In the genomic region with DNA sequence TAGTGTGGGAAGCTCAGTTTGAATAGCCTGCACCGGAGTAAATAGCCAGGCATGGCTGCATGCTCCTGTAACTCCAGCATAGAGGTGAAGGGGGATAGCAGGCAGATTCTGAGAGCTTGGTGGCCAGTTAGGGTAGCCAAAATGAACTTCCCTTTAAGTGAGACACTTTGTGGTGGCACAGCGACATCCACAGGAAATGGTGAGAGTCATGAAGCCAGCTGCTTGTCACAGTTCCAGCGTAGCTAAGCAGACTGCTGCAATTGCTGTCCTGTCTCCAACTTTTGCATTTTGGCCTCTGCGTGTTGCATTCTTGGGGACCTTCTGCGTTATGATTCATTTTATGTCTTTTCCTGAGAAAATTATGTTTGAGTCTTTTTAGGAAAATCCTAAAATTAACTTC, we compare ENCODE assay signal across 10 mouse cellular contexts. TPM values are rescaled to one million over a fixed set of nuclear protein-coding genes. Genes with fewer than 3 reads are reported as not detected.
DNase-seq lines count a peak whose midpoint lies in the region; ATAC-seq and TF ChIP-seq lines count a peak whose summit lies in the region.
"Had no signal": no experiment of that assay in that cellular context is flagged by ENCODE, and none has a peak within 500 bp of the region (broad histone marks: within the 10 kb centered on the region; RNA-seq: fewer than 3 reads in every experiment).

No protein-coding gene starts in this region.

- no peaks in the 10 kb centered on the region for H3K79me2 ChIP-seq in CH12.LX (replicated peaks; ENCODE audit: control insufficient read depth, extremely low read depth, insufficient read depth, poor library complexity, severe bottlenecking)

- WGBS in hindbrain, postnatal 0 days, result 75% methylated on average over 5 of the region's 5 CpGs
- WGBS in hindbrain, embryonic 10.5 days, result 87% methylated on average over 5 of the region's 5 CpGs

- H3K4me3 ChIP-seq in hindbrain, postnatal 0 days (ENCODE audit: low read length), result no peak overlapping the region
- no peak overlapping the region for H3K4me3 ChIP-seq in hindbrain, embryonic 10.5 days
- H3K4me3 ChIP-seq in CH12.LX (replicated peaks in 1 of 3; ENCODE audit: low read depth in 2 of 3, low read length in 2 of 3, poor library complexity in 1 of 3), result no peak overlapping the region
- no peak overlapping the region for H3K4me3 ChIP-seq in bone marrow macrophage, adult 2 months (ENCODE audit: insufficient read depth, low read length)
- H3K4me3 ChIP-seq: limb, embryonic 15.5 days had no signal

- no peak for TF ChIP-seq EP300 in CH12.LX (IDR thresholded peaks at IDR 0.05; ENCODE audit: low read length)

- no peaks in the 10 kb centered on the region for H3K4me1 ChIP-seq in hindbrain, postnatal 0 days (ENCODE audit: insufficient read depth, low read length)
- no peaks in the 10 kb centered on the region for H3K4me1 ChIP-seq in hindbrain, embryonic 10.5 days (replicated peaks)
- no peaks in the 10 kb centered on the region for H3K4me1 ChIP-seq in CH12.LX (ENCODE audit: control insufficient read depth in 1 of 2, insufficient read depth in 2 of 2)
- H3K4me1 ChIP-seq in bone marrow macrophage, adult 2 months (ENCODE audit: control insufficient read depth, insufficient read depth, low read length), result peaks cover 13% of the 10 kb centered on the region

- no peak for TF ChIP-seq POLR2A in CH12.LX (IDR thresholded peaks at IDR 0.05; ENCODE audit: low read depth, low read length)
- TF ChIP-seq POLR2A in bone marrow macrophage, adult 2 months (IDR thresholded peaks at IDR 0.05; ENCODE audit: borderline replicate concordance, low read depth, low read length), result no peak

- no peak overlapping the region for H3K9ac ChIP-seq in hindbrain, postnatal 0 days (replicated peaks; ENCODE audit: low read length)
- no peak overlapping the region for H3K9ac ChIP-seq in CH12.LX (ENCODE audit: insufficient read depth, low read depth)
- H3K9ac ChIP-seq: limb, embryonic 15.5 days had no signal

- in situ Hi-C loops in CH12.LX (cut with MboI; ENCODE audit: low pct_ligation_motif_present, low pct_unique_long_range_greater_than_20kb, low sequenced_read_pairs), result no loop called here

- dilution Hi-C loops in CH12.LX (cut with MboI; ENCODE audit: extremely low pct_ligation_motif_present, extremely low pct_unique_long_range_greater_than_20kb, low sequenced_read_pairs), result no loop called here

- no peak overlapping the region for H3K27ac ChIP-seq in hindbrain, postnatal 0 days
- no peak overlapping the region for H3K27ac ChIP-seq in hindbrain, embryonic 10.5 days
- H3K27ac ChIP-seq in CH12.LX (ENCODE audit: insufficient read depth, low read depth), result no peak overlapping the region
- H3K27ac ChIP-seq in bone marrow macrophage, adult 2 months (ENCODE audit: insufficient read depth, low read depth, low read length), result no peak overlapping the region
- H3K27ac ChIP-seq: limb, embryonic 15.5 days had no signal

- H3K36me3 ChIP-seq in hindbrain, postnatal 0 days (ENCODE audit: insufficient read depth, low read length), result no peaks in the 10 kb centered on the region
- no peaks in the 10 kb centered on the region for H3K36me3 ChIP-seq in hindbrain, embryonic 10.5 days
- no peaks in the 10 kb centered on the region for H3K36me3 ChIP-seq in CH12.LX (replicated peaks in 1 of 2; ENCODE audit: control insufficient read depth in 1 of 2, insufficient read depth in 1 of 2, low read length in 1 of 2)
- H3K36me3 ChIP-seq: limb, embryonic 15.5 days had no signal

- ATAC-seq in hindbrain, postnatal 0 days, result no peak
- no peak for ATAC-seq in activated CD4-positive, CD25-positive, alpha-beta regulatory T cell, adult 4 months
- ATAC-seq: Patski had no signal

- peak; percentile 15 for DNase-seq in hindbrain, postnatal 0 days (ENCODE audit: low spot score)
- no peak for DNase-seq in hindbrain, embryonic 10.5 days (ENCODE audit: low spot score)
- DNase-seq in CH12.LX (ENCODE audit: extremely low read depth), result peak; percentile 27
- DNase-seq in heart, postnatal 4 days, result peak; percentile 88
- peak; percentile 78 to 80 for DNase-seq in lung, postnatal 4 days
- no peak for DNase-seq in B cell, adult 2 months

- no peaks in the 10 kb centered on the region for H3K9me3 ChIP-seq in hindbrain, postnatal 0 days (ENCODE audit: low read length)
- no peaks in the 10 kb centered on the region for H3K9me3 ChIP-seq in hindbrain, embryonic 10.5 days
- no peaks in the 10 kb centered on the region for H3K9me3 ChIP-seq in CH12.LX (replicated peaks; ENCODE audit: low read length)
- H3K9me3 ChIP-seq: limb, embryonic 15.5 days had no signal

- H3K4me2 ChIP-seq in hindbrain, postnatal 0 days (ENCODE audit: low read depth, low read length), result no peak overlapping the region
- H3K4me2 ChIP-seq in CH12.LX (ENCODE audit: insufficient read depth, low read depth, poor library complexity, severe bottlenecking), result no peak overlapping the region
- H3K4me2 ChIP-seq: limb, embryonic 15.5 days had no signal

- H3K27me3 ChIP-seq in hindbrain, postnatal 0 days (ENCODE audit: insufficient read depth, low read length), result no peaks in the 10 kb centered on the region
- no peaks in the 10 kb centered on the region for H3K27me3 ChIP-seq in hindbrain, embryonic 10.5 days (ENCODE audit: insufficient read depth, poor library complexity, severe bottlenecking)
- H3K27me3 ChIP-seq in CH12.LX (replicated peaks), result peaks cover 94% of the 10 kb centered on the region
- H3K27me3 ChIP-seq: limb, embryonic 15.5 days had no signal

- peak; percentile 27; the same call in 1 of the 2 replicates for TF ChIP-seq CTCF in hindbrain, postnatal 0 days (IDR thresholded peaks at IDR 0.05; ENCODE audit: low read depth)
- TF ChIP-seq CTCF in CH12.LX (conservative IDR thresholded peaks at IDR 0.05 in 1 of 2, IDR thresholded peaks at IDR 0.05 in 1 of 2; ENCODE audit: low read depth in 2 of 2, low read length in 2 of 2), result peak in 1 of 2 experiments; percentile 70; a peak in 2 of 4 replicates
- peak; percentile 82 for TF ChIP-seq CTCF in bone marrow macrophage, adult 2 months (IDR thresholded peaks at IDR 0.05; ENCODE audit: low read depth, low read length)

- peak; percentile 69 for TF ChIP-seq RAD21 in CH12.LX (IDR thresholded peaks at IDR 0.05; ENCODE audit: low read depth, low read length)

TF ChIP-seq in CH12.LX, 34 proteins besides CTCF, POLR2A, EP300 and RAD21:
- TF ChIP-seq HCFC1 (IDR thresholded peaks at IDR 0.05; ENCODE audit: low read depth, low read length) (no peak), RCOR1 (conservative IDR thresholded peaks at IDR 0.05; ENCODE audit: low read depth, low read length) (no peak), SMC3 (IDR thresholded peaks at IDR 0.05; ENCODE audit: low read depth, low read length) (peak; percentile 36; the same call in 1 of the 2 replicates)

RNA-seq across cellular contexts. Expression of a gene that starts 39.5 kb away (rescaled TPM):
- total RNA-seq in hindbrain, postnatal 0 days (2014; rRNA removed), result 0.05 and 0.11 TPM in 2 replicates
- 0.09 TPM in 1 of 2 replicates, not detected in the other for polyA plus RNA-seq in hindbrain, postnatal 0 days (2015; fragmentation: Nextera tagmentation; extraction: Ambion mirVana)
- 0.10 TPM in 1 of 2 replicates, not detected in the other for polyA plus RNA-seq in hindbrain, embryonic 10.5 days (2016; fragmentation: Nextera tagmentation; extraction: Ambion mirVana)
- total RNA-seq in CH12.LX (2012; rRNA removed), result not detected in 2 replicates
- total RNA-seq in CH12.LX (2014; rRNA removed), result not detected in 2 replicates
- polyA plus RNA-seq in CH12.LX (2012; ENCODE audit: insufficient read length, low read depth), result not detected in 2 replicates
- not detected in 2 replicates for polyA plus RNA-seq in bone marrow macrophage, adult 2 months (2012; ENCODE audit: insufficient read depth, insufficient read length, missing spikeins)
- total RNA-seq in heart, postnatal 4 days (2021), result not detected
- polyA plus RNA-seq in activated CD4-positive, CD25-positive, alpha-beta regulatory T cell, adult 4 months (2017; shearing (Covaris generic)), result not detected
- polyA plus RNA-seq: limb, embryonic 15.5 days; Patski had no signal

RNA-seq across cellular contexts. Expression of a gene that starts 44.0 kb away (rescaled TPM):
- 9.5 and 11.1 TPM in 2 replicates for total RNA-seq in hindbrain, postnatal 0 days (2014; rRNA removed)
- polyA plus RNA-seq in hindbrain, postnatal 0 days (2015; fragmentation: Nextera tagmentation; extraction: Ambion mirVana), result 58.2 and 60.4 TPM in 2 replicates
- polyA plus RNA-seq in hindbrain, embryonic 10.5 days (2016; fragmentation: Nextera tagmentation; extraction: Ambion mirVana), result 17.5 and 24.3 TPM in 2 replicates
- total RNA-seq in CH12.LX (2012; rRNA removed), result 4.2 and 4.6 TPM in 2 replicates
- total RNA-seq in CH12.LX (2014; rRNA removed), result 3.3 and 4.1 TPM in 2 replicates
- 10.2 and 11.4 TPM in 2 replicates for polyA plus RNA-seq in CH12.LX (2012; ENCODE audit: insufficient read length, low read depth)
- polyA plus RNA-seq in bone marrow macrophage, adult 2 months (2012; ENCODE audit: insufficient read depth, insufficient read length, missing spikeins), result 28.8 and 36.4 TPM in 2 replicates
- total RNA-seq in heart, postnatal 4 days (2021), result 10 to 100 TPM; 16.0 to 18.4 TPM
- polyA plus RNA-seq in activated CD4-positive, CD25-positive, alpha-beta regulatory T cell, adult 4 months (2017; shearing (Covaris generic)), result 10 to 100 TPM; 30.5 to 38.9 TPM

Comparison
In these comparisons a context has a peak if more than half of its experiments do, and no peak if none do; other contexts are left out.
1. DNase-seq: peak in hindbrain, postnatal 0 days (single experiment), CH12.LX (single experiment), heart, postnatal 4 days (single experiment) and lung, postnatal 4 days (2 of 2); none in hindbrain, embryonic 10.5 days (single experiment) and B cell, adult 2 months (0 of 2).